Mouse (Mus musculus) urinary bladder, postnatal 10 days (tissue): ENCODE measurements at regions not wholly inside any gene's neighbourhood (a gene's known extent, or its start where the extent isn't known, plus 50 kb on each side); places are given as distances from the start of the nearest gene placed in this dataset.

Experiments used
- DNase-seq: peaks from one replicate; pipeline ENCODE4 v3.0.0; 2022; ENCODE audit warnings: low spot score

DNA sequence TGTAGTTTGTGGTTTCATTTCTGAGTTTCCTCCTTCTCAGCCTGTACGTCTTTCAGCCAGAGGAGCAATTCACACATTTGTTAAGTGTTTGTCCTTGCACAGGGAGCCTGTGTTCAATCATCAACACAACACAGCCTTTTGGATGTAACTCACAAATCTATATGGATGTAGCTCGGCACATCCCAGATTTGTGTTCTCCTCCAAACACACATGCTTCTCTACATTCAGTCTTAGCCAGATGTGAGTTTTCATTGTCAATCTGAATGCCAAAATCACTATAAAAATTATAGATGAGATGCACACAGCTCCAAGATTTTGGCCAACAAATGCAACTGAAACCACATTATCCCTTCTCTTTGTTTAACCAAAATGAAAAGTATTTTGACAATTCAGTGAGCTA, 380.9 kb downstream of the Gm9195 start:
- no peak for DNase-seq

GRCm38 (mm10) chr14:72091579-72091978, 400.1 kb downstream of the Gm9195 start:
- no peak for DNase-seq

DNA sequence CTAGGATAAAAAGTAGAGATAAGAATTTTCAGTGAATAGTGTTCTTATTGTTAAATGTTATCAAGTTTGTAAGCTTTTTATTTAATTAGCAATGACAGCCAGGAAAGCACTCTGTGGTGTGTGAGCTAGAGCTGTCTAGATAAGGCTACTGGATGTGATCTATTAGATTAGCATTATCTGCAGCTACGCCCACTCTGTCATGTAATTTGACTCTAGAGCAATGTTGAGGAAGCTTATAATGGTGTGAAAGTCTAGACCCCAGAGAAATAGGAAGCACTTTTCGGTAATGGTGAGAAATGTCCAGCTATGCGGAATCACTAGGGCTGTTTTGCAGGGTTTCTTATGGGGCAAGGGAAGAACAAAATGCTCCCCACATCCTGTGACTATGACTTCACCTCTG, 410.2 kb downstream of the Gm9195 start:
- no peak for DNase-seq

DNA sequence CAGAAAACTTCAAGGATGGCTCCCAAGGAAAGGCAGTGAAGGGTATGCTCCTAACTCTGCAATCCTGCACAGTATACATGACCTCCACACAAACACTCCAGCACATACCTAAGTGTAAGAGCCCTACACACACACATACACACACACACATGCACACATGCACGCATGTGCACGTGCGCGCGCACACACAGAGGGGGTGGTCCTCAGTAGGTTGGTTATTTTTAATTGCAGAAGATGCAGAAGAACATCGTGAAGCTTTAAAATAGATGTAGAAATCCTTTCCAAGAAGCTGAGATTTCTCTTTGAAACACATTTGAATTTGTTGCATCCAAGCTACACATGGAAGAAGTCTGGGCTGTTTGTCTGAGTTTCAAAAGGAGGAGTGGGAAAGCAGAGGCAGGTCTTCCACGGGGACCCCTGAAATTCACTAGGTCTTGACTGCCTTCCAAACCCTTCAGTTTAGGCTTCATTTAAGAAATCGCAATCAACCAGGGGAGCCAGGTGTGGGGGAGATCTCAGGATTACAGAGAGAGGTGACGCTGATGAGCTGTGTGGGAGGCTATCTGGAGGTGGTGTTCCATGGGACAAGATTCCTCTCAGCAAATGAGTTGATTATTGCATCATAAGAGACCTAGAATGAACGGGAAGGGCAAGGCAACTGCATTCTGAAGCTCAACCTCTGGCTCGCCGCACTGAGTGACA, 427.4 kb downstream of the Gm9195 start:
- DNase-seq: no peak

DNA sequence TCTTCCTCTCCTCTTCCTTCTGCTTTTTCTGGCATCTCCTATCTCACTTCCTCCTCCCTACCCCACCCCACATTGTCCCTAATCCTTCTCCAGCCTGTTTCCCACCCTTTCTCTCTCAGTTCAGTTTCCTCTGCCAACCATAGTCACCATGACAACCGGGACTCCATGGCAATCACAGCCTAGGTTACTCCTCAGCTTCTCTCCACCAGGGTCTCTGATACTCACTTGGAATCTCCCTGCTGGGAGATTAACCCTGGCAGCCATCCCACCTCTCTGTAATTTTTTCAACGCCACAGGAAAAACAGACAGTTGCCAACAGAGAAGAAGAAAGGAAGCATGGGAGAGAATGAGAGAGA, 448.8 kb downstream of the Gm9195 start:
- DNase-seq: no peak

GRCm38 (mm10) chr14:72042112-72042880, 449.3 kb downstream of the Gm9195 start:
- DNase-seq: no peak

GRCm38 (mm10) chr14:72030396-72030795, 461.2 kb downstream of the Gm9195 start:
- no peak for DNase-seq

GRCm38 (mm10) chr14:72027362-72028020, 464.1 kb downstream of the Gm9195 start:
- DNase-seq: no peak

- DNase-seq: no peak
Observed at GRCm38 (mm10) chr14:72004371-72004770, 487.3 kb downstream of the Gm9195 start.

- DNase-seq: no peak
Observed at GRCm38 (mm10) chr14:72002205-72003138, 489.2 kb downstream of the Gm9195 start.

- DNase-seq: no peak
Observed at GRCm38 (mm10) chr14:71973016-71973415, 518.6 kb downstream of the Gm9195 start.

DNA sequence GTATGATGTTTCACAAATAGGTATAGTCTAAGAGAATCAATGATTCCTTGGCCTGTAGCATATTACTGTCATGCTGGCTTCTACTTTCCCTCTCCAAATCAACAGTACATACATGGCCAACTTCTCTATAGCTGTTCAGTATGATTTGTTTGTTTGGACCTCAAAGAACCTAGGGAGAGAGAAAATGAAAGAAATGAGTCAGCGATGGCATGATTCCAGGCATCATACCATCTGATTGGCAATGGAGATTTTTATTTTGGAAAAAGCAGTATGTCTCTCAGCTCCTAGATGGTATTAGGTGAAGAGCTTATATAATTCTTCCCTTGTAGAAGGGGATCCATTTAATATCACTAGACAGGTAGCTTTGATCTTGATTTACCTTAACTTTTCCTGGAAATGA, 519.1 kb downstream of the Gm9195 start:
- no peak for DNase-seq

- DNase-seq: no peak
Observed at GRCm38 (mm10) chr14:71967646-71968045, 524.0 kb downstream of the Gm9195 start.

DNA sequence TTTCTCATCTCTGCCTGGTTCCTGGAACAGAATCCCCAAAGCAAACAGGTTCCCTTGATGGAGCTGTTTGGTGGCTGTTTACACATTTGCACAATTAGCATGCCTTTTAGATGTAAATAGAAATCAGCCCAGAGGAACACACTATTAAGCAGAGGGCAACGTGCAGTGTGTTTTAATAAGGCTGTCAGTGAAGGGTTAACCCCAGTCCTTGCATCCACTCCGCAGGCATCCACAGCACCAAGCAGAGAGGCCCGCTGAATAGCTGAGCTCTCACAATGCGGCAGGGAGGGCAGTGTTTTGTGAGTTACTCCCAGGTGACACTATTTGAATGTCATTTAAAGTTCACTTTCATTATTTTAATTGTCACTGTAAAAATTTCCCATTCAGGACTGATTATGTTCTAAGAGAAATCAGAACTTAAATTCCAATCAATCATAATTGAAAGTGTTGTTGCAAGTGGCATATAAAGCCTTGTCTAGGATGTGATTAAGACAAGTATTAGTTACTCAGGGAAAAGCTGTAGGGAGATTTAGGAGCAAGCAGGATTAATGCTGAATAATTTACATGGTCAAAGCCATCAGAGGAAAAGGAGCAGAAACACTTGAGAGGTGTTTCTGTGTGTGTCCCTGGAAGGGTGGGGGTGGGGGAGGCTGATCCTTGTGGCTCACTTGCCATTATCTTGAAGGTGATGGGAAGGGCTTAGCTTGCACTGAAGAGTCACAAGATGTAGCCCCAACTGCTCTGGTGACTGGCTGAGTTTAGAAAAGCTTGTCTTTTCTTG, 528.1 kb downstream of the Gm9195 start:
- DNase-seq: no peak

DNA sequence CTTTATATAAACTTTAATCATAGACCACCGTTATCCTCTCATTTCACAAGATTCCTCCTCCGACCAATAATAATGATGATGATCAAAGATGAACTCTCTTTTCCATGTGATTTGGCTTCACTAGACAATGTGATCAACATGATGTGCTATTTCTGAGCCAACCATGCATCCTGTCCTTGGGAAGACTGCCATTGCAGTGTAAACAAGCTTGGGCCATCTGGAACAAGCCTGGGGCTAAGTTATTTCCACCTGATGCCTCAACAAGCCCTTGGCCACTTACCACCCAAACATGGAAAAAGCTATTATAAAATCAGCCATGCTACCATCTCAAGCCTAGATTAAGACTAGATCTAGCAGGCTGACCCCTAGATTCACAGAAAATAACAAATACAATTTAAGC, 542.9 kb downstream of the Gm9195 start:
- no peak for DNase-seq

DNA sequence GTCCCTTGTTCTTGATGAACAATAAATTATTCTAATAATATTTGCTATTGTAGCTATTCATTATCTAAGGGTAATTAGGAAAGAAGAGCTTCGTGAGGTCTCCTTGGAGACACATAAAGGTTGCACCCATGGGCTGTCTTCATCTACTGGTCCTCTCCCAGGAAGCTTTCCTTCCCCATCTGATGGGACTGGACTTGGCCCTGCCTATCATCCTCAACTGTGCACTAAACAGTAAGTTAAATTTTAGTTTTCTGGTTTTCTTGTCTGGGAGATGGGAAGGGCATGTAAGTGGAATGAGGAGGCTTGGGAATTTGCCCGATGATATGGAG, 554.5 kb downstream of the Gm9195 start:
- DNase-seq: no peak

DNA sequence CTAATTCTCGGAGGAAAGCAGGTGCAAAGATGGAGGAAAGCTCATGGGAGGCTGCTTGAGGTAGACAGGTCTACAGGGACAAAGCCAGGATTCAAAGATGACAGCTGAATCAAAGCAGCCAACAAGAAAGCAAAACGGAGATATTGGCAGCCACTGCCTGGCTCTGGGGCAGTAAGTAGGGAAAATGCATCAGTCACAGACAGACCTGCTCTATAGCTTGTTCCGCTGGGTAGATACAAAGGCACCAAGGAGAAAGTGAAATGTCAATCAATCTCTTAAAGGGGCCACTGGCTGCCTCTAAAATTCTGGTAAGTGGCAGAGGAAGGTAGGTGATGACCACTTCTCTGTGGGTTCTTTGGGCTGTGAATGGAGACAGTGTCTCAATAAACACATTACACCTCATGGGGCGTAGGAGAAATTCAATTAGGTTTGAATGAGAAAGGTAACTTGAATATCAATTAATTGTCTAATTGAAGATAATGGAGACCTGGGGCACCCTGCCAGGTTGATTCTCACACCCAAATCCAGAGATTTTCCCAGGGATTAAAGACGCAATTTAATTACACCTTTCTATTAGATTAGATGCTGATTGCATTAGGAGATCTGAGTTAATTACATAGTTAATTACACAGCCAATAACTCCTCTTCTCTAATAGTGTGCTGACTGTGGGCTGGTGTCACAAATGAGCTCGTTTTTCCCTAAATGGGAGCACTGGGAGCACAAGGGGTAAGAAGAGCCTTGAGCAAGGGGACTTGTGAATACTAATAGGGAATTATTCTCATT, 555.1 kb downstream of the Gm9195 start:
- no peak for DNase-seq

- no peak for DNase-seq
Observed at GRCm38 (mm10) chr14:71915964-71916363, 575.7 kb downstream of the Gm9195 start.

GRCm38 (mm10) chr14:71910936-71911335, 580.7 kb downstream of the Gm9195 start:
- no peak for DNase-seq

GRCm38 (mm10) chr14:71895468-71895867, 596.2 kb downstream of the Gm9195 start:
- no peak for DNase-seq

GRCm38 (mm10) chr14:71894811-71895210, 596.8 kb downstream of the Gm9195 start:
- no peak for DNase-seq
